Mouse (Mus musculus) lung, adult 18-20 months (tissue): ENCODE data around the gene Bahd1.

Experiments
- DNase-seq, 2 experiments: peaks; one replicate each; pipeline ENCODE4 v3.0.0; 2022; ENCODE audit warnings: mixed read lengths in 2 of 2

Bahd1 gene

DNA sequence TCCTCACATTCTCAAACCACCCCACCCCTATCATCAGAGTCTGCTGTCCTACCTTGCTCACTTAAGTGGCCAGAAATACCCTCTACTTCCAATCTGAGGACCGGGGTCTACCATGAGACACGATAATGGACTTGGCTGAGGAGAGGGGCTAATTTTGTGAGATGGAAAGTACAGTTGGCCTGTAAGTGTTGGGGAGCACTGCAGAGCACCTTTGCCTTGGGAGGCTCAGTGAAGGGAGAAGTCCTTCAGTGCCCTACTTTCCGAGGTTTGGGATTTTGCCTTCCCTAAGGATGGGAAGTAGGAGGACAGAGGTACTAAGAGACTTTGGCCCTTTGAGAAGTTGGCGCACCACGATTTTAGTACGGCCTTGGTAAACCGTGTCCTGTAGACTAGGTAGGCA is 871 bp upstream of the Bahd1 start:
- DNase-seq, result no peak

DNA sequence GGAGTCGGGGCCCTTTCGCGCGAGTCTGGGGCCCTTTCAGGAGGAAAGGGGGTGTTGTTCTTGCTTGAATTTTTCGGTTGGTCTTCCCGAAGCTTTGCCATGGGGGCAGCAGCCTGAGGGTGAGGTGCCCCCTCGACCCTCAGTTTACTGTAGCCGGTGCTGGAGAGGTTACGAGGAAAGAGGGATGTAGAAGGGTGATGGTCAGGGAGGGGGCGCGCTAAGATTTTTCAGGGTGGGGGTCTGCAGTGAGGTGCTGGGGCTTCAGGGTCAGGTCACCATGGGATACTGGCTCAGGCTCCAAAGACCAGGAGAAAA is 606 bp downstream of the Bahd1 start:
- no peak for DNase-seq

DNA sequence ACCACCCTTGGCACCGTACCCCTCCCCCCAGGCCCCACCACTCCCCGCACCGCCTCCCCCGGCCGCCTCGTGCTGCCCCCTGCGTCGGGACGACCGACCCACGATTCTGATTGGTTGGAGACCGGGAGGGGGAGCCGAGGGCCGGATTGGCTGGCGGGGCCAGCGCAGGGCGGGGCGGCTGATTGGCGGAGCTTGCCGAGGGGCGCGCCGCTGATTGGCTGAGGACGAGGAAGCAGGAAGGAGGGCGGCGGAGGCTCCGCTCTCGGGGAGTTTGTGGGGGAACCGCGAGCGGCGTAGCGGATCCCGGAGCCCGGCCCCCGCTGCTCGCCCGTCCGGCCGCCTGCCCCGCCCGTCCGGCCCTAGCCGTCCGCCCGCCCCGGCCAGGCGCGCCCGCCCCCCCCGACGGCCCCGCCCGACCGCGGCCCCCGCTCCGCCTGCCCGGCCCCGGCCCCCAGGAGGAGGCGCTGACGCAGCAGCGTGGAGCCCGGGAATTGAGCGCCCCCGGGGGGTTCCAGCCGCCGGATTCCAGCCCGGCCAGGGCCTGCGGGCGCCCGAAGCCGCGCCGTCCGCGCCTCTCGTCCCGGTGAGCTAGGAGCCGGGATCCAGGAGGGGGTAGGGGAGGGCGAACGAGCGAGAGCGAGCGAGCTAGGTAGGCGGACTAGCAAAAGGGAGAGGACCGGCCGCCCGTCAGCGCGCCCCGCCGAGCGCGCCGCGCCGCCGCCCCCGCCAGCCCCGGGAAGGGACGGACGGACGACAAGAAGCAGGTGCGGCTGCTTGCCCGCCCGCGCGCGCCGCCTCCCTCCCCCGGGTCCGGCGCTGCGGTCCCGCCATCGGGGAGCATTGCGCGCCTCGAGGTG is 1.2 kb downstream of the Bahd1 start:
- DNase-seq, result peak; percentile 98 to 99

DNA sequence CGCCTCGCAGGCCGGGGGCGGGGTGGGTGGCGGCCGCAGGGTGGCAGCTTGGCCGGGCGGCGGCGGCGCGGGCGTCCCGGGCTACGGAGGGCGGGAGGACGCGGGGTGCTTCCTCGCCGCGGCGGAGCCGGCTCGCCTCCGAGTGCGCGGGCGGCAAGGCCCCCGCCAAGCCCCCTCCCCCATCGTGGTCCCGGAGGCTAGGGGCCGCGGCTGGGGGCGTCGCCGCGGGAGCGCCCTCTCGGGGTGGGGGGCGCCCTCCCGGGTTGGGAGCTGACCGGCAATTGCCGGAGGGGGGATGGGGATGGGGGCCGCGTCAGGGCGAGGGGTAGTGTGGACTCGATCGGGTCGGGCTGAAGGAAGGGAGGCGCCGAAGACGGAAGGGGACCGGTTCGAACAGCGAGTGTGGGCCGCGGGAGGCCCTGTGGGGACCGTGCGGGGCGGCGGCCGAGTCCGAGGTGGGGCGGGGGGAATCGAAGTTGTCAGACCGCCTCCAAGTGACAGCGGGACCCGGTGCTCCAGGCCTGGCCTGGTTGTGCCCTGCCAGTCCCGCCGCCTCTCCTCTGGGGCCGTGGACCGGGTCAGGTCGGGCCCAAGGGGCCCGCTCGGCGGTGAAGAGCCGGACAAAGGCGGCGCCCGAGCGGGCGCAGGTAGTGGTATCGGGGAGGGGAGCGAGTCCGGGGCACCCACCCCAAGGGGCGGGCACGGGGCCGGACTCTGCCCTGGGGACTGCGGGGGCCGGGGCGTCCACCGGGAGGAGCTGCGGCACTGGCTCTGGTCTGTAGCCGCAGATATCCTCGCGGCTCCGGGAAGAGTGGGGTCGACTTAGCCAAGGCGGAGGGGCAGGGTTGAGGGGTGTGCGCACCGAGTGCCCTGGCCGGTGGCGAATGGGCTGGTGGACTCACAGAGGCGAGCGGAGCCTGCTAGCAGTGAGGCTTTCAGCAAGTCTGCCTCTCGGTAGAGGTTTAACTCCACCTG is 2.2 kb downstream of the Bahd1 start:
- DNase-seq, result peak; percentile 65 to 74

DNA sequence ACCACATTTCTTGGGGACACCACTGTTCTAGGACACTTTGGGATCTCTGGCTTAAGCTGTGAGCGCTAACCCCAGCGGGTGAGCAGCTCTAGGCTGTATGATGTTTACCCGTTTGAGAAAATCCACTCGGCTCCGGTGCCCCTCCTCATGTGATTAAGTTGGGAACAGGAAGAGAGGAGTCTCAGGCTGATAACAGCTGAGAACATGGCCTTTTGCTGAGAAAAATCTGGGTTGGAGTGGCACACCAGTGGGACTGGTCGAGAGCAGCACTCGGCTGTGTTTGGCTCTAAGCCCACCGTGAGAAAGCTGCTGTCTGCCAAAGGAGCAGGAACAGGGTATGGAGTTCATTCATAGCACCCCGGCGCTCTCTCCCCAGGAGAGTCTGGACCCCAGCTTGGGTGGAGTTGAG is 3.2 kb downstream of the Bahd1 start:
- DNase-seq, result no peak

DNA sequence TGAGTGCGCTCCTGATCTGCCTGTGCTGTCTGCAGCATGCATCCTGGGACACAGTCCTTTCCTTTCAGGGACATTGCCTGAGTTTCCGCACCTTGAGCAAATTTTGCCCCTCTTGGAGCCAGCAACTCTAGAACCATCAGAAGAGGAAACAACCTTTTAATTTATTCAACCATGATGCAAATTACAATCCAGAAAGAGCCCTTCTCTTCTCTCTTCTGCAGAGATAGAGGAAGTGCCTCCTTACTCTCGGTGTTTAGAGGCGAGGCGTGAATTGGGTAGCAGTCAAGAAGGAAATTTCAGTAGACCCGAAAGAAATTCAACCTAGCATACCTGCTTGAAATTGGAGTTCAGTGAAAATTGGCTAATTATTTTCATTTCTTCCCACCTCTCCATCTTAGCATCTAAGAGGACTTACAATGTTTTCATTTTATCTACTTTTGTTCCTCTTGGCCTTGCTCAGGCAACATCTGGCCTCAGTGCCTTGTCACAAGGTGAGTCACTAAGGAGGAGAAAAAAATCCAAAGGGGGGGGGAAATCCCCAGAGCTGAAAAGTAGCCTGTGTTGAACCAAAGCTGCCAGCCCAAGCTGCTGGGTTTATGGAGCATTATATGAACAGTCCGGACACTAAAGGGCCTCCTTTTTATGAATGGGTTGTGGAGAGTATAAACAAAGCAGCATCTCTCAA is 5.4 kb downstream of the Bahd1 start:
- DNase-seq, result no peak

DNA sequence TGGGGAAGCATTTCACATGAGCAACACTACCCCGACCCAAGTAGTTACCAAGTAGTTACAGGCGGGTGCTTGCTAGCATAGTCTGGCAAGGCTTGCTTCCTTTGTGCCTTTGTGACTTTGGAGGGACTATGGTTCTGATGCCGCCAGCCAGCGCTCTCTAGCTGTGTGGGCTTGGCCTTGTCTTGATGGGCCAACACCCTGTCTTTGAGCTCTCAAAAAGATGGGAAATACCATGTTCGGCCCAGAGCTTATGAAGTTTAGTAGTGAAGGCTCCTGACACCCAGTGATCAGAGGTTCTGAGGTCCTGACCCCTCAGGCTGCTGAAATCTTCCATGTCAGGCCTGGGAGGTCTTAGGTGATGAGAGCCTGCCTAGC is 5.9 kb downstream of the Bahd1 start:
- DNase-seq, result no peak

DNA sequence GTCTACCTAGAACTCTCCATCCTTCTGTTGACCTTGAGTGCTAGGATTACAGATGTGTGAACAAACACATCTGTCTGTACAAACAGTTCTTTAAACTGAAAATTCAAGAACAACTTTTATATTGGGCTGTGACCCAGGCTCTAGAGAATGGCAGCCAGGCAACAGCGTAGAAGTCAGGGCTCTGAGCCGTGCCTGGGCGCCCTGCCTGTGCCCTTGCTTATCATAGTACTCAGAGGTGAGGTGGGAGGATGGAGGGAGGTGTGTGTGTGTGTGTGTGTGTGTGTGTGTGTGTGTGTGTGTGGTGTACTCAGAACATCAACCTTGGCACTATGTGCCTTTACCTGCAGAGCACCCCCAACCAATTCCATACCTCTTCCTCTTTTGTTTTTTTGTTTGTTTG is 7.6 kb downstream of the Bahd1 start:
- DNase-seq, result no peak

DNA sequence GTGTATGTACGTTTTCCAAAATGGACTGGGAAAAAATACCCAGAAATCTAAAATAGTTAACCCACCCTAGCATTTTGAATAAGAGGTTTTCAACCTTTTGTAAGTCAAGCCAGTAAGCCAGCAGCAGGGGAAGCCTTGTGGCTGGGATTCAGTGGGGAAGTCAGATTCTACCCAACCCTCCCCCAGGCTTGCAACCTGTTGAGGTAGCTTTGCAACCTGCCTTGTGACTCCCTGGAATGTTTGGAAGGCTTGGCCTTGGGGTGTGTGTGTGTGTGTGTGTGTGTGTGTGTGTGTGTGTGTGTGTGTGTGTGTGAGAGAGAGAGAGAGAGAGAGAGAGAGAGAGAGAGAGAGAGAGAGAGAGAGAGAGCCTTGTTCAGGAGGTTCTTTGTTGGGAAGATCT is 9.0 kb downstream of the Bahd1 start:
- no peak for DNase-seq

DNA sequence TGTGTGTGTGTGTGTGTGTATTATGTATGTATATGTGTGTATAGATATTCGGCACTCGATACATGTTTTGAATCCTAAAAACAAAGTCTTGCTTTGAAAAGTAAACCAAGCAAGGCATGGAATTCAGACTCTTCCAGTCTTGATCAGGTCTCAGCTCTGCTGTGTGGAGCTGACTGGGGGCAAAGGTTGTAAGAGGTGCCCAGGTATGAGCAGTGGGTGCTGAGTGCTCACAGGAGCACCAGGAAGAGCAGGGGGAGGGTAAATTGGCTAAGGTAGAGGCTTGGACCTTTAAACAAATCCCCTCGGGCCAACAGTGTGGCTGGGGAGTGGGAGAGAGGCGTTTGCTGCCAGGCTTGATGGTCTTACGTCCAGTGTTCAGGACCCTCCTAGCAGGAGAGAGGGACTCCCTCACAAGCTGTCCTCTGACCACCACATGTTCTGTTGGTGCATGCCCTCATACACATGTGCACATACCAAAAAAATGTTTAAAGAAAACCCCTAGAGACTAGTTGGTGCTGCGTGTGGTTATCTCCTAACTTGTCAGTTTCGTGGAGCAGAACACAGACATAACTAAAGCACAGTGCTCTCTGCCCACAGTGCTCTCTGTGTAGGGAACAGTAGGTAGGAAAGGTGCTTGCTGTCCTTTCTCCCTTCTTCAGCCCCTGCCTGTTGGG is 10.6 kb downstream of the Bahd1 start:
- no peak for DNase-seq

DNA sequence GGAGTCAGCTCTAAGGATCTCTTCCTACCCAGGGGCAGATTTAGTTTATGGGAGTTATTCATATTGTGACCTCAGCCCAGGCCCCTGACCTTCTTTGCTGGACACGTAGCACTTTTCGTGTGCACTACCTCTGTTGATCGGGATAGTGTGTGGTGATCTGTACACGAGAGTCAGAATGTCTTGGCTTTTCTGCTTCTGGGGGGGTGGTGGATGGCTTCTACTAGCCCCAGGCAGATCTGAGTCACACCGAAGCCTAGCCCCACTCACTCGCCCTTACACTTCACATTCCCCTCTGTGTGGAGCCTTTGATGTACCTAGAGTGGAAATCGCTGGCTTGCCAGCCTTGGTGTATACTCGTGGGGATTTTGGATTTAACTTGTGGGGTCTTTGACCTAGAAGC is 12.5 kb downstream of the Bahd1 start:
- no peak for DNase-seq

DNA sequence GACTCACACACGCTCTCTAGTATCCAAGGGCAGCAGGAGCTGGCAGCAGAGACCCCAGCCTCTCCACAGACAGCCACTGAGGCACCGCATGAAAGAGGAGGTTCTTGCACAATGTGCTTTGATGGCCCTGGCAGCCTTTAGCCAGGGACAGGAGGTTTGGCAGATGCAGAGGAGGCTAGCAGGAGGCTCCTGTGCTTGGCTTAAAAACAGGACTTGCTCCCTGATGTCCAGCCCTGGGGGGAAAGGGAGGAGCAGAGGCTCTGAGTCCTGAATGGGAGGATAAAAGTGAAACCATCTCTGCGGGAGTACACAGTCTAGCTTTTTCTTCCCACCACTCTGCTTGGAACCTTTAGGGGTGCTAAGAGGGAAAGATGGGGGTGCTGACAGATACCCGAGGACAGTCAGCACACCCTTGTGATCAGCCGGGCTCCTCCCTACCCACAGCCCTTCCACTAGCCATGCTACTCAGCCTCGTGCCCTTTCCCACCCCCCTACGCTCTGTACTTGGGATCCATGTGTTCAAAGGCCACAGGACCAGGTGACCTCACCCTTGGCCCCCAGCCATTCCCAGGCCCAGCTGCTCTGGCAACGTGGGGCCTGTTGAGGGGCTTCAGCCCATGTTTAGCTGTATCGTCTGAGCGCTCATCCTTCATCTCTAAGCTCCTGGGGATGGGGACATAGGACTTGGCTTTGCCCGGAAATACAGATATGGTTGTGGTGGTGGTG is 13.5 kb downstream of the Bahd1 start:
- DNase-seq, result no peak

DNA sequence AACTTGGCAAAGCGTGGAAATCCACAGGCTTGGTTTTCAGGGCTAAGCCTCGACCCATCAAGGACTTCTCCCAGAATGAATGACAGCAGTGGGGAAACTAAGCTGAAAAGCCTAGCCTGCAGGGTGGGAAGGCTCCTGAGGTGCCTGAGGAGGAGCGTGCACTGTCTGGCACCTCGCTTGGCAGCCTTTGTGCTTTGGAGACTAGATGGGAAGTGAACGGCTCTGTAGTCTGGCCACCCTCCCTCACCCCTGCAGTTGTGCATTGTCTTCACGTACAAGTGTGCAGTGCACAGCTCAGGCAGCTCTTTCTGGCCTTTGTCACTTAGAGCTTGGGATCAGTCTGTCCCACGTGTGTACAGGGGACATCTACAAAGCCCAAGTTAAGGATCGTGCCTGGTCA is 14.5 kb downstream of the Bahd1 start:
- DNase-seq, result no peak

DNA sequence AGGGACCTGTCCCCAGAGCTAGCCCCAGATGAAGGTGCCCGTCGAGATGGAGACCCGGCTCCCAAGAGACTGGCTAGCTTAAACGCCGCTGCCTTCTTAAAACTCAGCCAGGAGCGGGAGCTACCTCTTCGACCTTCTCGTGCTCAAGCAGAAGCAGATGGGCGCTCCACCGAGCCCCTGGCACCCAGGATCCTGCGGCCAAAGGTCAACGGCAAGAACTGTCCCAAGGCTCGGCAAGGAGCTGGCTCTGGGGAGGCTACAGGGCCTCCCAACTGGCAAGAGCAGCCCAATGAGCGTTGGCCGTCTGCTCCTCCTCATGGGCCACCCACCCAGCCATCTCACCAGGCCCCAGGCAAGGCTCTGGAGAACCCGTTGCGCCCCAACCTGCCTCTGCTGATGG is 16.3 kb downstream of the Bahd1 start:
- no peak for DNase-seq

DNA sequence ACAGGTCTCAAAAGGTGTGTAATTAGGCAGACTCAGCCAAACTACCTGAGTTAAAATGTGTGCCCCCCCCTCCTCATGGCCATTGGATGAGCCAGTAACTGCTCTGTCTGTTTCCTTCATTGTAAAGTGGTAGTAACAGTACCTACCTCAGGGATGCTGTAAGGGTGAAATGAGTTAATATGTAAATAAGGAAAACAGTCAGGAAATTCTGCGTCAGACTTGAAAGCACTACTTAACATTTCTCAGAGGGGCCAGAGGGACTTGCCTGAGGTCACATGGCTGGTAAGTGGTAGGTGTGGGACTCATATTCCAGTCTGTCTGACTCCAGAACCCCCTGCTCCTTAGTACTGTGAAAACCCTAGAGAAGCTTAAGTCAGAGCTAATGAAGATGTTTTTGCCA is 18.4 kb downstream of the Bahd1 start:
- no peak for DNase-seq

DNA sequence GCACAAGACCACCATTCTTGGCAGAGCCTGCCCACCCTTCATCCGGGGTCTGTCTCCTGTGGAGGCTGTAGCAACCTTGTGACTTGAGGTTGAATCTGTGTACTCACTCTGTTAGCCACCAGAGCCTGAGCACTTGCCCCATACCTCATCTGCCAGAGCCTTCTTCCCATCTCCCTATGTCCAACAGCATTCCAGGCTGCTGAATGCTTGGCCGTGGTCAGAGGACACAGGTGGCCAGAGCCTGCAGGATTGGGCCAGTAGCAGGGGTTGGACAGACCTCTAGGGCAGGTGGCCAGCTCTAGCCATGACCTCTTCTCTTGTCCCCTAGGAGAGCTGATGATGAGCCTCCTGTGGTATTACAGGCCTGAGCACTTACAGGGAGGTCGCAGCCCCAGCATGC is 20.3 kb downstream of the Bahd1 start:
- no peak for DNase-seq

DNA sequence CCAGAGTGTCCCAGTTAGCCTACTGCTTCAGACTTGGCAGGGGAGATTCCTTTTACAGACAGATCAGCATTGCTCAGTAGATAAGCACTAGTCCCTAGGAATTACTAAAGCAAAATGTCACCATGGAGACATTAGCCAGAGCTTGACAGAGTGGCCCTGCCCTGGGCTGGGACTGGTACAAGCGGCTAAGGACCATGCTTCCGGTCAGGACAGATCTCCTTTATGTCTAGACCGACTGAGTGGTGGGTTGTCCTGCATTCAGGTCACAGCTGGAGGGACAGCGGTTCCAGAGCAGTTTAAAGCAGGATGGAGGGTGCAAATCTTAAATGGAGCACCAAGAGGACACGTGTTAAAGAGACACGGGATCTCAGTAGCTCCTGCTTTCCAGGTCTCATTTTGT is 25.8 kb downstream of the Bahd1 start:
- DNase-seq, result no peak

DNA sequence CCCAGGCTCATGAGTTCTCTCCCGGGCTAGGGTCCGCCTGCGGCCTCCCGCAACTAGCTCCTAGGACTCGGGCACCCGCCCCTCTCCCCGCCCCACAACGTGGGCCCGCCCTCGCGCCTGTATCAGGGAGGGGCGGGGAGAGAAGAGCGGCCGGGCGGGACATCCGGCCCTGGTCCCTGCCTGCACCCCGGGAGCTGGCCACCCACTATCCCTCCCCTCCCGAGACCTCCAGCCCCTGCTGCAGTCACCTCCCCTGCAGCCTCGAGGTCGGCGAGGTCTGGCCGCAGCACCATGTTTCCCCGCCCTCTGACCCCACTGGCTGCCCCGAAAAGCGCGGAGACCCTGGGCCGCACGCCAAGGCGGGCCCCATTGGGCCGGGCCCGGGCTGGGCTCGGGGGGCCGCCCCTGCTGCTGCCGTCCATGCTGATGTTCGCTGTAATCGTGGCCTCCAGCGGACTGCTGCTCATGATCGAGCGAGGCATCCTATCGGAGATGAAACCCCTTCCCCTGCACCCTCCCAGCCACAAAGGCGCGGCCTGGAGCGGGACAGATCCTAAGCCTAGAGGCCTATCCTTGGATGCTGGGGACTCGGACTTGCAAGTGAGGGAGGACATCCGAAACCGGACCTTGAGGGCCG is 26.3 kb downstream of the Bahd1 start, which contains the start of gene Chst14:
Gene Chst14 (plus strand): TSS at position 136 of the 637 bp plus-strand sequence.
- DNase-seq, result peak; percentile 77 to 83

DNA sequence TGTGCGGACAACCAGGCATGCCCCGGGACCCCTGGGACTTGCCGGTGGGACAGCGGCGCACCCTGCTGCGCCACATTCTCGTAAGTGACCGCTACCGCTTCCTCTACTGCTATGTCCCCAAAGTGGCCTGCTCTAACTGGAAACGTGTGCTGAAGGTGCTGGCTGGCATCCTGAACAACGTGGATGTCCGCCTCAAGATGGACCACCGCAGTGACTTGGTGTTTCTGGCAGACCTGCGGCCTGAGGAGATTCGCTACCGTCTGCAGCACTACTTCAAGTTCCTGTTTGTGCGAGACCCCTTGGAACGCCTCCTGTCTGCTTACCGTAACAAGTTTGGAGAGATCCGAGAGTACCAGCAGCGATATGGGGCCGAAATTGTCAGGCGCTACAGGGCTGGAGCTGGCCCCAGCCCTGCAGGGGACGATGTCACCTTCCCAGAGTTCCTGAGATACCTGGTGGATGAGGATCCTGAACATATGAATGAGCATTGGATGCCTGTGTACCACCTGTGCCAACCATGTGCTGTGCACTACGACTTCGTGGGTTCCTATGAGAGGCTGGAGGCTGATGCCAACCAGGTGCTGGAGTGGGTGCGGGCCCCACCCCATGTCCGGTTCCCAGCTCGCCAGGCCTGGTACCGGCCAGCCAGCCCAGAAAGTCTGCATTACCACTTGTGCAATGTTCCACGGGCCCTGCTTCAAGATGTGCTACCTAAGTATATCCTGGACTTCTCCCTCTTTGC is 27.0 kb downstream of the Bahd1 start:
- DNase-seq, result no peak

DNA sequence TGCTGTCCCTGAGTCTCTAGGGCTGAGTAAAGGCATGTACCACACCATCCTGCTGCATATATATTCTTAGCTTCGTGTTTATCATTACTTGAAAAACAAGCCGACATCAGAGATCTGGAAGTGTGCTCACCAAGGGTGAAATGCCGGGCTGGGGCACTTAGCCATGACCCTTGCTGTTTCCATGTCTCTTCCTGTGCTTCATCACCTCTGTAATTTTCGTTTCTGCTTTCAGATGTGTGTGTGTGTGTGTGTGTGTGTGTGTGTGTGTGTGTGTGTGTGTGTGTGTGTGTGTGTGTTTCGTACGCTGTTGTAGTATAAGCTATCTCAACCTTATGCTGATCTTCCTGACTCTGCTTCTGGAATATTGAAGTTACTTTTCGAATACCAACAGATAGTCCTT is 41.2 kb downstream of the Bahd1 start:
- DNase-seq, result no peak

DNA sequence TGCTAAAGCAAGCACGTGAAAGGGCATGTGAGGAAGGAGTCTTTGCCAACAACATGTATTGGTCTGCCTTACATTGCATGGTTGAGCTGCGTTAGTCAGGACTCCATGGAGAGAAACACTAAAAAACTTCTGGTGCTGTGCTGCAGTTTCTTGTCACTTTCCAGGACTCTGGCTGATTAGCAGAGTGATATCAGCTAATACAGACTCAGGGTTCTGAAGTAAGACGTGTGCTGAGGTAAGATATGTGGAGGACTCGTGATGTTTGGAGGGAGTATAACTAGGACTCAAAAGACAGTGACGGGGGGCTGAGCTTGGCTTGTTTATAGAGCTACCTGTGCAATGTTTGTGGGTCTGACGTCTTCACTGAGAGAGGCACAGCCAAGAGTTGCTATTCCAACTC is 43.1 kb downstream of the Bahd1 start:
- no peak for DNase-seq
